Mouse (Mus musculus) urinary bladder, postnatal 36 days (tissue): ENCODE data around the gene Hoxb13.
A peak's percentile ranks its signal among the peaks of the same experiment; 100 is the strongest.

Experiments
- DNase-seq, 2 experiments: peaks; one replicate each; pipeline ENCODE4 v3.0.0; 2022; ENCODE audit warnings: low spot score in 2 of 2, mixed read lengths in 1 of 2

Hoxb13 gene

DNA sequence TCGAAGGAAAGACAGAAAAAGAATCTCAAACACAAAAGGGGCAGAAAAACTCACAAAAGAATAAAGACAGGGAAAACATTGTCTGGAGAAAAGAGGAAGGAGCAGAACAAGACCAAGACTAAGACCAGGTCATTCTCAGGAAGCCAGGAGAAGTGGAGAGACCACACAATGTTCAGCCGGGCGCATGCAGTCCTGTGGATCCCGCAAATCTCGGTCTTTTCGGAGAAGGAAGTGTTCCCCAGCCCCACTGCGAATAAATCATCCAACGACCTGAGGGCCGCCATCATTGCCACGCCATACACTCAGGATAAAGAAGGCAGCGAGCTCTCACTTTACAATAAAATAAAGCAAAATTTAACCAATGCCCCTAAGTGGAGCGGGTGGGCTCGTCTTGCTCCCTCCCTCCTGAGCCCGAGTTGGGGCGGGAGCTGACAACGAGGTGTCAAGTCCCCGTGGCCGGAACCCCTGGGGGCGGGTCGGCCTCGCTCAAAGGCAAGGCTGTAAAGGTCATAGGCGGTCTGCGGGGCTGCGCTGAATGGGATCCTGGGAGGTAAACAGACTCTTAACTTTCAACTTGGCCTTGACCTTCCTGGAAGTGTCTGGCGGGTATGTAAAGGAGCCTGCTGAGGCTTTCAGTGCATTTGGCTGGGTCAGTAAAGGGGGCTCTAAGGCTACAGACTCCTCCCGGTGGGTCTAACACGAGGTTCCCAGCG is 4.2 kb upstream of the Hoxb13 start:
- DNase-seq, result no peak

DNA sequence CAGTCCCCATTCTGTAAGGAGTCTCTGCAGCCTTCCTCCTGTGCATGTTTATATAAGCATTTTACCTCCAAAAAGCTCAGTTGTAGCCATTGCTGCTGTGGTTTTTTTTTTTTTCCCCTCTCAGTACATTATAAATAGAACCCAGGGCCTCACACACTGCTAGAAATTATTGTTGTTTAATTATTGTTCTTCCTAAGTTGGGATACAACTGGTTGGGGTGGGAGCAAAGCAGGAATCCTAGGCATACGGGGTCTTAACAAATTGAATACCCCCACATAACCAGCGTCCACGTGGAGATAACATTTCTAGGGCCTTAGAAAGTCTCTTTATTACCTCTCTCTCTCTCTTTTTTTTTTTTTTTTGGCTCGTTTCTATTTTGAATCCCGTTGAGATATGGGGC is 3.0 kb upstream of the Hoxb13 start:
- DNase-seq, result no peak

DNA sequence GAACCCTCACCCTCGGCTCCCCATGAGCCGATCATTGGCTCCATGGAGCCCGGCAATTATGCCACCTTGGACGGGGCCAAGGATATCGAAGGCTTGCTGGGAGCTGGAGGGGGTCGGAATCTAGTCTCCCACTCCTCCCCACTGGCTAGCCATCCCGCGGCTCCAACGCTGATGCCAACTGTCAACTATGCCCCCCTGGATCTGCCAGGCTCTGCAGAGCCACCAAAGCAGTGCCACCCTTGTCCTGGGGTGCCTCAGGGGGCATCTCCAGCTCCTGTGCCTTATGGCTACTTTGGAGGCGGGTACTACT is 240 bp downstream of the Hoxb13 start:
- DNase-seq, result no peak

DNA sequence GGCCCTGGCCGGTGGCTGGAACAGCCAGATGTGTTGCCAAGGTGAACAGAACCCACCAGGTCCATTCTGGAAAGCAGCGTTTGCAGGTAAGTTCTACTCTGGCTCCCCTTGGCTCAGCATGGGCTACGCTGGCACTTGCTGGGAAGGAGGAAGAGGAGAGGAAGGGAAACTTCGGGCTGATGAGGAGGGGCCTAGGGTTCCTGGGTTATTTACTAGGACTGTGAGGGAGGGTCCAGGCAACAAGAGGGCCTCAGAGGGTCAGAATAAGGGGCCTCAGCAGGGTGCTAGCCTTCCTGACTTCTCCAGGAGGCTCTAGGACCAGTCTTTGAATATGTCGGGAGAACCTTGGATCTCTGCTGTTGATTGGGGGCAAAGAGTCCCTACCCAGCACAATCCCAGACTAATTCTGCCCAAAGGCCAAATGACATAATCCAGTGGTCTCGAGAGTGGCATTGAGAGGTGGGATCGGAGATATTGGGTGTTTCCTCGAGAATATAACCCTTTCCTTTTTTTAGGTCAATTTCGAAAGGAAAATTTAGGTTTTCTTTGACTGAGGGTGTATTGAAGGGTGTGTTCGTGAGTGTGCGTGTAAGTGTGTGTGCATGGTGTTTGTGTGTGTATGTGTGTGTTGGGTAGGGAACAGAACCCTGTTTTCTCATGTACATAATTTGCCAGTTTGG is 985 bp downstream of the Hoxb13 start:
- no peak for DNase-seq

DNA sequence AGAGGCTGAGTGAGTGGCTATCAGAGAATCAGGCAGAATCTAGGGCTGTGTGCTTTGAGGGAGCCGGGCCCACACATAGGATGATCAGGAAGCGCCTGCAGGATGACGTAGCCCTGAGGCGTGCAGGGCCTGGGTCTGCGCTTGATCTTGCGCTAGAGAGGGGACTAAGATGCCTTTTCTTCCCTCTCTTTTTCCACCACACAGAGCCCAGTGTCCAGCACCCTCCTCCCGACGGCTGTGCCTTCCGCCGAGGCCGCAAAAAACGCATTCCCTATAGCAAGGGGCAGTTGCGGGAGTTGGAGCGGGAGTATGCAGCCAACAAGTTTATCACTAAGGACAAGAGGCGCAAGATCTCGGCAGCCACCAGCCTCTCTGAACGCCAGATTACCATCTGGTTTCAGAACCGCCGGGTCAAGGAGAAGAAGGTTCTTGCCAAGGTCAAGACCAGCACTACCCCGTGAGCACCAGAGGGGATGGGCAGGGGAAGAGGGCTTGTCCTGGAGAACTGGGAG is 1.7 kb downstream of the Hoxb13 start:
- no peak for DNase-seq

DNA sequence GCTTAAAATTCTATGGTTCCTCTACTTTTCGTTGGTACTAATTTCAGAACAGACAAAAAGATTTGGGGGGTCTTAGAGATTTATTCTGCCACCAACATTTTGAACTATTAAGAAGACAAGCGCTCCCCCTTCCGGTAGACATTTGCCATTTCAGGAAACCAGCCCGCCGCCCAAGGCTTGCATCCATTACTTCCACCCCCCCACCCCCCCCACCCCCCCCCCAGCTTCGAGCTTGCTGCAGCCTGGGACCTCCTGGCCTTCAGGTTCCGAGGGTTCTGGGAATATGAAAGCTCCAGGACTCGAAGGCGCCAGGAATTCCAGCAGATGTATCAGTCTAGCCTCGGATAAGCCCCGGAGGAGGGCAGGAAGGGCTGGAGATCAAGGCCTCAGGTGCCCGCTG is 4.5 kb downstream of the Hoxb13 start:
- DNase-seq, result no peak

DNA sequence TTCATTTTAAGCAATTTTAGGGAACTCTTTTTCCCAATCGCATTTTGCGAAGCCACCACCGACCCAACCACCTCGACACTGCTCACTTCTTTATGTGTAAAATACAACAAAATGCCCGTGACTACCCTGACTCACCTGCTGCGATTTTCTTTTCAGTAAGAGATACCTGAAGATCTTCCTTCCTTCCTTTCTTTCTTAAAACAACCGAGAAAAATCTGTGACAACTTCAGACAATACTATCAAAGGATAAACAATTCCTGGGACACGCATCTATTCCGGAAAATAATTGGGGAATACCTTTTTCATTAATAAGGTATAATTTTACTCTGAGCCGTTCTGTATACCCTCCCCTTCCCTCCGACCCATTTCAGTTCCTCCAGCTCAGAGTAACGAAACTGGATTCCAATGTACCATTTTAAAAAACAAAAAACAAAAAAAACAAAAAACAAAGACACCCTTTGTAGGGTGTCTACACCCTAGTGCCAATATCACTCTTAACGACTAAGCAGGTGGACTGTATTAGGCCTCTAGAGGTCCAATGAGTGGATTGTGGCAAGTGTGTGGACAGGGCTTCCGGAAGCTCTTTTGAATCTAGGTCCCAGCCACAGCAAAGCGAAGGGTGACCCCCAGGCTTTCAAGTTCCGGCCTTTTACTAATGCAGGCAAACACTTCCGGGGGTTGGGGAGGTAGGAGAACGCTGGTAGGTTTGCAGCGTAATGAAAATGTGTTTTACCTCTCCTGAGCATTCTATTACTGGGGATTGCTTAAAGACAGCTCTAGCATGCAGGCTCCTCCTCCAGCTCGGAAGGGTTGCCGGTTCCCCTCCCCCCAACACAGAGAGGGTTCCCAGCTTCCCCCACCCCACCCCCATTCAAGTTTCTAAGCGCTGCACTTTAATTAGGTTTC is 5.3 kb downstream of the Hoxb13 start:
- no peak for DNase-seq

DNA sequence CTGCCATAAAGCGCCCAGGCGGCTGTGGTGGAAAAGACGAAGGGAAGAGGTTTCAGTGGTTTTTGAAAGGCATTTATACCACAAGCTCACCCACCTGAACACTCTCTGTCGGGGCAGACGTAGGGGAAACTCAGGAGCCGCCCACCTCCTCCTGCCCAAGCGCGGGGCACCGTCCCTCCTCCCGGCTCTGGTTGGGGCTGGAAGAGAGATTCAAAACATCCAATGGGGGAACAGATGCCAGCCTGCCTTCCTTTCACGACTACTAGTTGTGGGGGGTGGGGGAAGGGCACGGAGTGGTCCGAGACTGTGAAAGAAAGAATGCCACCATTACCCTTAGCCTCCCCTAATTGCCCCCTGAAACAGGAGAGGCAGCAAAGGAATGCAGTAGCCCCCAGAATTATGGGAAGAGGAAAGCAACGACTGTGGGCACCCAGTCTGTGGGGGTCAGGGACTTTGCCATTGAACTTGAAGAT is 6.1 kb downstream of the Hoxb13 start:
- no peak for DNase-seq

DNA sequence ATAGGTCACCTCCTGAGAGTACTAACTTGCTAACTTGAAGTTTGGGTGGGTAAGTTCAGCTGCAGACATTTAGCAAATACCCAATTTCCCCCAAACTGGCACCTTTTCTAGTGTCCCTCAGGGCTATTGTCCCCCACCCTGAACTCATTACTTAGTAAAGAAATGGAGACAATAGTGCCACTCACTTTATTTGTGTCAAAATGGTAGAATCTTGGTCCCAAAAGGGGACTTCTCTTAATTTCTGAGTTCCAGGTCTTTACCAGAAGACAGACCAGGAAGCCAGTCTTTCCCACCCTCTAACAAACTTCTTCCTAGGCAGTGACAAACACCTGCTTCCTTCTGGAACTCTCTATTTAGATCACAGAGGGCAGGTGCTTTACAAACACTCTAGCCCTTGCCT is 7.6 kb downstream of the Hoxb13 start:
- DNase-seq, result no peak

DNA sequence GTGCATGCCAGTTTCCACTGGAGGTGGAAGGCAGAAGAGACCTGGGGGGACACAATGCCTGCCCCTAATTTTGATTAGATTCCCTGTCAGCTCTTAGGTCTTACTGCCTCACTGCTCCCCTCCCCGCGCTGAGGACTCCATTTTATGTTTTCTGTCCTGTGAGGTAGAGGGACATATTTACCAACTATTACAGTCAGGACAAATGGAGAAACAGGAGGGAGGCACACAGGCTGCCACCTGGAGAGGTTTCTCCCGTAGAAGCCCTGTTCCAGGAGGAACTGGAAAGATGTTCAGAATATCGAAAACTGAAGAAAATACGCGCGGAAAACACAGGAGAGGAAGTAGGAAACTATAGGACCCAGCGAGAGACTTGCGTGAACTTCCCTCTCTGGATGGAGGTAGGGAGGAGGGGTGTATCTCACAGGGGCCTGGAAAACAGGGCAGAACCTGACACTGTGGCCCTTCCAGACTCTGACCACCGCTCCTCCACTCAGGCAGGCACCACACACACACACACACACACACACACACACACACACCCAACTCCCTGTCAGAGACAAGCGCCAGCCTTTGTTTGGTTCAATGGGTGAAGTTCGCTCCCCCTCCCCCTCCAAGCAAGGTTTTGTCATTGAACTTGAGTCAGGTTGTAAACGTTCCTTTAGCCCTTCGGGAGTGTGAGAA is 8.4 kb downstream of the Hoxb13 start:
- peak in 1 of 2 experiments; percentile 15 for DNase-seq

DNA sequence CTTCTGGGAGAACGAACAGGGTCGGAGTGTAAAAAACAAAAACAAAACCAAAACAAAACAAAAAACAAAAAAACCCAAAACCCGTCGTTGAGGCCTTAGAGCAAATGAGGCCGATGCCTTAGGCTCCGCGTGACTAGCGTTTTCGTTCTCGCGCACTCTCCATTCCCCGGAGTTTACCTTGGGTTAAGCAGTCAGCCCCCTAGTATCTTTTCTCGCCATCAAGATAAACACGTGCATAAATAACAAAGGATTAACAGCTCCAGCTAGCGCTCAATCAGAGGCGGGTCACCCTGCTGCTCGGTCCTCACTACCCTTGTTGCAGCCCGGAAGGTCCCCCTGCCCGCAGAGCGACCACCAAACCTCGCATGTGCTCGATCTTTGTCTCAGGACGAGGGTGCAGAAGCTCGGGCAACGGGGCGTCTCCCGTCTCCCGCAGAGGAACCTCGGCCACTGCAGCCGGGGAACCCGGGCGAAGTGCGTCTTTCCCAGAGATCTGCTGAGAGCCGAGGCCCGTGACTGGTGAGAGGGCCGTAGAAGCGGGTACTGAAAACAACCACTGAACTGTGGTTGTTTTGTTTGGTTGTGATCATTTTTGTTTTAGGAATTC is 9.2 kb downstream of the Hoxb13 start:
- DNase-seq, result peak in 1 of 2 experiments; percentile 9

DNA sequence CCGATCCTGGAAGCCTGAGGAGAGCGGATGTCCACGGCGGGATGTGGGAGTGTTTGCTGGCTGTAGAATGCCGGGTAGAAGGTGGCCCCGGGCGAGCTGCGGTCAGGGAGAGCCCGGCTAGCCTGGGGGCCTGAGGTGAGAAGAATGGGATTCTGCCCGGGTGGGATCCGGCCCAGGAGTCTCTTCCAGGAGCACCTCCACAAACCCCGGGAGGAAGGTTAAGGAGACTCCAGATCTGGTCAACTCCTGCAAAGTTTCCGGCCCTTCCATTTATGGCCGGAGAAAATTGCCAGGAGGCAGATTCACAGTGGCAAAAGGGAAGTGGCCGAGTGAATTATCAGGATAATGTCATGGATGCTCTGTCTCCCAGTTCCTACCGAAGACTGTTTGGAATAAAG is 9.7 kb downstream of the Hoxb13 start:
- no peak for DNase-seq

DNA sequence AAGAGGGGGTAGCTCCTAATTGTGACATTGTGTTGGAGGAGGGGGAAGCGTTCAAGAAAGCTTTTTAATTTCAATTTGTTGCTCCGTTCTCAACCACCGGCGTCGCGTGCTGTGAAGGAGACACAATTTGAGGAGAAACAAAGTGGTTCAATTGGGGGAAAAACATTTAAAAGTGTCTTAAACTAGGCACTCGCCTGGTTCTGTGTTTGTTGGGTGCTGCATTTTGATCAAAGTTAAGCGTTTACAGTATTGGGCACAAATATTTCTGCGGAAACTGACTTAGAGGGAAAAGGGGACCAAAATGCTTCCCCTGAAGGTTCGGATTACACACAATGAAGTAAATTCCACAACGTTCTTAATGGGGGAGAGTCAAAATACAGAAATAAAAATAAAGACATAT is 10.2 kb downstream of the Hoxb13 start:
- DNase-seq, result no peak

DNA sequence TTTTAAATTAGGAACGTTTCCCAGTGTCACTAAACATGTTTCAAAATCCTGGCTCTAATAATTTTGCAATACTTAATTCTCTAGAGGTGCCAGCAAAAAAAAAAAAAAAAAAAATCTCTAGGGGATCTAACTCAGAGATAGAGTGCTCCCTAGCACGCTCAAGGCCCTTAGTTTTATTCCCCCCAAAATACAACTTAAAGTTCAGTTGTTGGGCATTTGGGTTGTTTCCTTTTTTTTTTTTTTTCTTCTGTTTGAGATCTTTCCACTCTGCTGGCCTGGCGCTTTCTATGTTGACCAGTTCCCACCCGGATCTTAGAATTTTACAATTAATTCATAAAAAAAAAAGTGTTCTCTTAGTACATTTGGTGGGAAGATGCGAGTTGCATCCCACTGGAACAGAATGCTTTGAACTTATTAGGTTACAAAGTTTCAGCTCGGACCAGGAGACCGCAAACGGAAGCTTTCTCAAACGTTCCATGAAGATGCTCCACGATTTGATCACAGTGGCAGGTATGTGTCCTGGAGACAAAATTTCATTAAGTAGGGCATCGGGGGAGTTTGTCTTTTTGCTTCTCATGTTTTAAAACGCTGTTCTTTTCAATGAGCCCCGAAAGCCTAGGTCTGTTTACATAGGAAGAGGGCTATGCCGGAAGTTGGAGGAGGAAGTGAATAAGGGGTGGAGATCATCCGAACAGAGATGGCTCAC is 11.5 kb downstream of the Hoxb13 start:
- DNase-seq, result no peak

DNA sequence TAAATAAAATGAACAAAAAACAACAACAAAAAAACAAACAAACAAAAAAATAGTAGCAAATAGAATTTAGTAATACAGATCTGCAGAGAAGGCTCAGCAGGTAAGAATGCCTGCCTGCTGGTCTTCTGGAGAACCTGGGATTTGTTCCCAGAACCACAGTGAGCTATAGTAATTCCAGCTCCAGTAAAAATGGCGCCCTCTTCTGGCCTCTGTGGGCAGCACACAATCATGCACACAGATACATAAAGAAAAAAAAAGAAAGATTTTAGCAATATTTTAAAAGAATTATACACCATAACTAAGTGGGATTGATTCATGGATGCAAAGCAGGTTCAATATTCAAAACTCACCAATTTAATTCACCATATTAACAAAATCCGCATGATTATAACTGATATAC is 29.7 kb downstream of the Hoxb13 start:
- DNase-seq, result no peak

DNA sequence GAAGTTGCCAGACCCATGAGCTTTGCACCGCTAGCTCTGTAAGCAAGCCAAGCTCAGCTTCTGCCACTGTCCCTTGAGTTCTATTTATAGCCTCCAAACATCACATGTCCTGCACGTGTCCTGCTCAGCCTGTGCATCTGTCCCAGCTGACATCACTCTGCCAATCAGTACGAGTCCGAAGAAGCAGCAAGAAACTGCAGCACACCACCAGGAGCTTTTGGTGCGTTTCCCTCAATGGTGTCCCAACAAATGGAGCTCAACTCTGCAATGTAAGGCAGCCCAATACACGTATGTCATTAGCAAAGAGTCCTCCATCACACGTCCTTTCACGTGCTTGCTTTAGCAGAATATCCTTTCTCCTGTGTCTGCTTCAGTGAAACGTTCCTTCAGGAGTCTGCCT is 33.6 kb downstream of the Hoxb13 start:
- DNase-seq, result no peak

DNA sequence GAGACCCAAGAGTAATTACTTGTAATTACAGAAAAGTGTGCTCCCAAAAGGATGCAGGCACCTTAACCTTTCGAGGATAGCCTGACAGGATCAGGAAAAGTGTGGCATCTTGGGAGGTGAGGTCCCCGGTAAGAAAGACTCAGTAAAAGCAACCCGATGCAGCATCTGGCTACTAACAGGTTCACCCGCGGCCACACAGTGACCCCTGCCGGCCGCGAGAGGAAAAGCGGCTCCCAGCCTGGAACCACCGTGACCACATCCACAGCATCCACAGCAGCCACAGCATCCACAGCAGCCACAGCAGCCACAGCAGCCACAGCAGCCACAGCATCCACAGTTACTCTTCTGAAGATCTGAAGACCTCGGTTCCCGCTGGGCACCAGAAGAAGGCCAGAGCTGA is 40.8 kb downstream of the Hoxb13 start:
- peak; percentile 26 to 44 for DNase-seq

DNA sequence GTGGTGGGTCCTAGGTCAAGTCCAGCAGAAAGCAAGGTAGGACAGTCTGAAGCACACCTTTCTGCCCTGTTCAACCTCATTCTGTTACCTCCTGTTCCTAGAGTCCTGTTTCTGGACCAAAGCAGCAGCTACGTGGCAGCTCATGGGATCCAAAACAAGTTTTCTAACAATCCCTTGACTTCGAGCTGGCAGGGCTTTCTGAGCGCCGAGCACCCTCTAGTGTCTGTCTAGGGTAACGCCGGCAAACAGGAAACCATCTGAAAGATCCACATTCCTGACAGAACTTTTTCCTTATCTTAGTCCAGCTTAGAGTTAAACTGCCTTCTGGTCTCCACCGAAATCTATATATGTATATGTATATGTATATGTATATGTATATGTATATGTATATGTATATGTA is 46.1 kb downstream of the Hoxb13 start:
- DNase-seq, result peak; percentile 36 to 41
